Mouse (Mus musculus) embryonic fibroblast, embryonic 13.5 days (primary cell): Measurements from ENCODE around the gene Gdap1l1. TPM values are rescaled to one million over a fixed set of nuclear protein-coding genes. Genes with fewer than 3 reads are reported as not detected.

Source experiments
- H3K27ac ChIP-seq: 2 replicates; pipeline ENCODE4 v1.5.1; 2012; ENCODE audit warnings: low read length, control low read depth, inconsistent platforms; ENCODE audit not compliant: insufficient read depth
- H3K4me1 ChIP-seq: 2 replicates; pipeline ENCODE4 v1.6.1; 2011; ENCODE audit warnings: low read length; ENCODE audit not compliant: control insufficient read depth, insufficient read depth
- H3K4me3 ChIP-seq: 2 replicates; pipeline ENCODE4 v1.5.1; 2011; ENCODE audit warnings: mild to moderate bottlenecking, control low read depth, low read length; ENCODE audit not compliant: insufficient read depth
- CTCF ChIP-seq: IDR thresholded peaks from 2 replicates; pipeline ENCODE4 v1.5.1; 2011; ENCODE audit warnings: mild to moderate bottlenecking, control low read depth, low read length, moderate library complexity, borderline replicate concordance; ENCODE audit not compliant: insufficient read depth
- POLR2A ChIP-seq: IDR thresholded peaks from 2 replicates; pipeline ENCODE4 v1.6.1; 2011; ENCODE audit warnings: low read depth, mild to moderate bottlenecking, control low read depth, low read length, moderate library complexity
- polyA plus RNA-seq: library from polyadenylated mRNA; stranded (reverse); fragments of >200 nt; gene quantifications from 2 replicates; pipeline ENCODE4 v1.2.4, GENCODE M21; 2011; ENCODE audit warnings: low read depth; ENCODE audit not compliant: missing spikeins, insufficient read length

Gdap1l1 gene
- polyA plus RNA-seq, 1 experiment = 0.86 TPM

DNA sequence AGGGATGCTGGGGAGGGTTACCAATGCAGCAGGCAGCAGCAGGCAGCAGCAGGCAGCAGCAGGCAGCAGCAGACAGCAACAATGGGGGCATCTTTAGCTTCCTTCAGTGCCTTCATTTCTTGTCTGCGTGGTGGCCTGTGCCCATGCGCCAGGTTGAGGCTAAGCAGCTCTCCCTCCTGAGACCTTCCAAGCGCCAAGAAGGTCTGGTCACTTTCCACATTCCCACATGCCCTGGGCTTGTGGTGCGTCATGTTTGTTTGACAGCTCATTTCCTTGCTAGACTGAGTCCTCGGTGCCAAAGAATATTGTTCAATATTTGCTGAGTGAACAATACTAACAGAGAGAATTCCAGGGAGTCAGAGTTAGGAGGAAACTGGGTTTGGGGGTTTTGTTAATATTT is 55.7 kb downstream of the Gdap1l1 start:
- Histone ChIP-seq H3K27ac (no peak overlapping the region), H3K4me3 (no peak overlapping the region), H3K4me1 (0 out of 2 replicates have a peak, but pooled peaks cover 4% of the 10 kb centered on the region)
- TF ChIP-seq CTCF (no peak), POLR2A (no peak)

DNA sequence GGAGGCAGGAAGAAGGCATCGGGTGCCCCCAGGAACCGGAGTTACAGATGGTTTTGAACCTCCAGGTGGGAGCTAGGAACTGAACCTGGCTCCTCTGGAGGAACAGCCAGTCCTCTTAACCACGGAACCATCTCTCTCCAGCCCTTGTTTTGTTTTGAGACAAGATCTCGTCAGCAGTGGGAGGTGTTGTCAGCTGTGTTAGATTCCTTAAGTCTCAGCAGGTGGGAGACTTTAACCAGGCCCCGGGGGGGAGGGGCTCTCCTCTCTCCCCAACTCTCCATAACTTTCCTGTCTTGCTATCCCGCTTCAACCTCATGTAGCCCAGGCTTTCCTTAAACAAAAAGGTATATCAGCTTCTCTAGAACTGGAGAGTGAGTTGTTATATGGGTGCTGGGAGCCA is 56.2 kb downstream of the Gdap1l1 start:
- Histone ChIP-seq H3K27ac (no peak overlapping the region), H3K4me1 (0 out of 2 replicates have a peak, but pooled peaks cover 4% of the 10 kb centered on the region), H3K4me3 (no peak overlapping the region)
- TF ChIP-seq CTCF (no peak), POLR2A (no peak)

DNA sequence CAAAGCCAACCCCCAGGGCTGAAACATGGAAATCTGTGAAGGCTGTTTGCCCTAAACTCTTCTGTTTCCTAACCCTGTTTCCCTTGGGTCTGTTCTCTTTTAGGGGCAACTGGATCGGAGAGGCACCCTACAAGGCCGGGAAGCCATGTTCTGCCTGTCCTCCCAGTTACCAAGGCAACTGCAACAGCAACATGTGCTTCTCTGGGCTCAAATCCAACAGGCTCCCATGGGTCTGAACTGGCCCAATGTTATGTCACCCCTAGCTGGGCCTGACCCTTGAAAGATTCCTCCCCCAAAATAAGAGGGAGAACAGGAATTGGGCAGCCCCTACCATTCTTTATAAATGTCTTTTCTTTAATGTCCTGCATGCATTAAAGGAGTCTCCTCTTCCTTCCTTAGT is 63.9 kb downstream of the Gdap1l1 start:
- Histone ChIP-seq H3K4me3 (no peak overlapping the region), H3K27ac (no peak overlapping the region), H3K4me1 (no peaks in the 10 kb centered on the region)
- no peak for TF ChIP-seq POLR2A
- TF ChIP-seq CTCF = no peak

DNA sequence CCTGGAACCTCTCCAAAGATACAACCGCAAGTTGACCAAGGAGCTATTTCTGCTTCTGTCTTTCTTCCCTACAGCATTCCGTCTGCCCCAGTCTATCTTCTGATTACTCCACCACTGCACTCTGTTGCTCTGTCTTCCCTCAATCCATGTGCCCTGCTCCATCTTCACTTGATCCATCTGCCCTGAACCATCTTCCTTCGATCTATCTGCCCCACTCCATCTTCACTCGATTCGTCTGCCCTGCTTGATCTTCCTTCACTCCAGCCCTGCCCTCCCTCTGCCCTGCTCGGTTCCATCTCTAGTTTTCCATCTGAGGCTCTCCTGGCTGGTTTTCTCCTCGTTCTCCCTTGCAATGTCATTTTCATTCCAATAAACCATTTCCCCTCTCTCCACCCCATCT is 64.9 kb downstream of the Gdap1l1 start:
- no peak for TF ChIP-seq POLR2A
- TF ChIP-seq CTCF = no peak
- Histone ChIP-seq H3K4me3 (no peak overlapping the region), H3K27ac (no peak overlapping the region), H3K4me1 (no peaks in the 10 kb centered on the region)

Other genes starting within 250 kb of the Gdap1l1 start
- gene Tox2, start 235.4 kb upstream of the Gdap1l1 start, polyA plus RNA-seq = not detected in 2 replicates
- gene Jph2, start 40.5 kb upstream of the Gdap1l1 start, polyA plus RNA-seq = 33.0 and 50.9 TPM in 2 replicates
- 35.5 and 39.8 TPM in 2 replicates for gene Oser1, start 13.8 kb upstream of the Gdap1l1 start, polyA plus RNA-seq
- 10.5 and 11.1 TPM in 2 replicates for gene Fitm2, start 34.2 kb downstream of the Gdap1l1 start, polyA plus RNA-seq
- not detected in 2 replicates for gene R3hdml, start 53.8 kb downstream of the Gdap1l1 start, polyA plus RNA-seq
- gene Hnf4a, start 68.3 kb downstream of the Gdap1l1 start, polyA plus RNA-seq = not detected in 2 replicates
- 40.7 TPM in 2 replicates for gene Ttpal, start 163.8 kb downstream of the Gdap1l1 start, polyA plus RNA-seq
- gene Serinc3, start 206.7 kb downstream of the Gdap1l1 start, polyA plus RNA-seq = 262 and 294 TPM in 2 replicates
- 33.6 and 39.7 TPM in 2 replicates for gene Pkig, start 219.9 kb downstream of the Gdap1l1 start, polyA plus RNA-seq